Mouse (Mus musculus): Measurements from ENCODE around the gene Nicn1.

DNA sequence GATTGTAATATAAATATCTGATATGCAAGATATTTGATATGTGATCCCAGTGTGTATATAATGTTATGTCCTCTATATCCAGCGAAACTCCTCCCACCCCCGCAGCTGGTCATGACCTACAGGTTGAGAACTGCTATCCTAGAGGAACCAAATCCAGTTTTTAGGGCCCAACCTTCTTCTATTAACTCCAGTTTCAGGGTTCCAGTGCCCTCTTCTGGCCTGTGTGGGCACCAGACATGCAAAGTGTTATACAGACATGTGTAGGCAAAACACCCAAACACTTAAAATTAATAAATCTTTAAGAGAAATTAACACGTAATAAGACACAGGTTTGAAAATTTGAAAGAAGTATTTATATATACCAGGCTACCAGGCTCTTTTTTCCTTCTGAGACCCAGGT is 27.3 kb downstream of the Nicn1 start:
- TF ChIP-seq CTCF (IDR thresholded peaks at IDR 0.05; ENCODE audit: extremely low read depth, insufficient read depth, insufficient read length, insufficient replicate concordance) (no peak), POLR2A (IDR thresholded peaks at IDR 0.05; ENCODE audit: low read depth, low read length) (no peak)
